Mouse (Mus musculus) heart, adult 2 months (tissue): Measurements from ENCODE around the gene Cdk18. TPM values are rescaled to one million over a fixed set of nuclear protein-coding genes. Genes with fewer than 3 reads are reported as not detected.
"Not testable (repeated sequence)": the region's sequence is repeated elsewhere in the genome, so short reads cannot be mapped to it uniquely, and the experiment has no call there.

ENCODE experiments used
- DNase-seq, 2 experiments: peaks; one replicate each; pipeline ENCODE4 v3.0.0; 2021
- H3K27ac ChIP-seq: fragments of 200-600 bp; 2 replicates; pipeline ENCODE4 v1.8.1; 2022
- H3K27me3 ChIP-seq: fragments of 200-500 bp; 2 replicates; pipeline ENCODE4 v1.6.1; 2012; ENCODE audit warnings: mild to moderate bottlenecking, low read length, inconsistent platforms, mixed read lengths; ENCODE audit not compliant: control insufficient read depth, insufficient read depth
- H3K36me3 ChIP-seq: fragments of 200-500 bp; 2 replicates; pipeline ENCODE4 v1.6.1; 2012; ENCODE audit warnings: low read length, inconsistent platforms; ENCODE audit not compliant: control insufficient read depth, insufficient read depth
- H3K4me1 ChIP-seq: fragments of 200-500 bp; 2 replicates; pipeline ENCODE4 v1.6.1; 2011; ENCODE audit warnings: low read length; ENCODE audit not compliant: control insufficient read depth, insufficient read depth
- H3K4me3 ChIP-seq: fragments of 200-600 bp; 2 replicates; pipeline ENCODE4 v1.8.1; 2022
- H3K79me2 ChIP-seq: fragments of 200-500 bp; replicated peaks from 2 replicates; pipeline ENCODE4 v1.6.1; 2012; ENCODE audit warnings: mild to moderate bottlenecking, inconsistent platforms, low read length, moderate library complexity, mixed read lengths; ENCODE audit not compliant: control insufficient read depth, insufficient read depth
- H3K9ac ChIP-seq: fragments of 200-500 bp; 2 replicates; pipeline ENCODE4 v1.6.1; 2012; ENCODE audit warnings: low read depth, mild to moderate bottlenecking, control low read depth, inconsistent platforms, low read length, mixed read lengths
- CTCF ChIP-seq: fragments of 200-600 bp; IDR thresholded peaks from 2 replicates; pipeline ENCODE4 v1.8.1; 2022; ENCODE audit warnings: antibody characterized with exemption, mild to moderate bottlenecking, moderate library complexity
- EP300 ChIP-seq: fragments of 200-500 bp; IDR thresholded peaks from 2 replicates; pipeline ENCODE4 v1.6.1; 2011; ENCODE audit warnings: low read depth, low read length, control low read depth; ENCODE audit not compliant: insufficient read depth
- POLR2A ChIP-seq: fragments of 200-500 bp; IDR thresholded peaks from 2 replicates; pipeline ENCODE4 v1.6.1; 2011; ENCODE audit warnings: mild to moderate bottlenecking, low read depth, low read length, control low read depth; ENCODE audit not compliant: insufficient read depth
- WGBS: fragments of 180-500 bp; shearing (Covaris S2); methylation state at CpG from one replicate; pipeline ENCODE4 v1.1.7; 2018; 5-methylcytosine and 5-hydroxymethylcytosine counted together
- intact Hi-C: fragments of 180-260 bp; cut with DNase I; formaldehyde crosslinking; loops from one replicate; pipeline ENCODE4 v1.15.1; 2025
- polyA plus RNA-seq: library from polyadenylated mRNA; depleted of rRNA; stranded (reverse); fragments of >200 nt; gene quantifications from 2 replicates; pipeline ENCODE4 v1.2.3, GENCODE M21; 2012
- total RNA-seq, 2 experiments: library from RNA; stranded (reverse); gene quantifications; 2 replicates each; pipeline ENCODE4 v1.2.3; 2021

Gene Cdk18
- total and polyA plus RNA-seq, 3 experiments, result 14.0 to 25.1 (median 15.8) TPM

DNA sequence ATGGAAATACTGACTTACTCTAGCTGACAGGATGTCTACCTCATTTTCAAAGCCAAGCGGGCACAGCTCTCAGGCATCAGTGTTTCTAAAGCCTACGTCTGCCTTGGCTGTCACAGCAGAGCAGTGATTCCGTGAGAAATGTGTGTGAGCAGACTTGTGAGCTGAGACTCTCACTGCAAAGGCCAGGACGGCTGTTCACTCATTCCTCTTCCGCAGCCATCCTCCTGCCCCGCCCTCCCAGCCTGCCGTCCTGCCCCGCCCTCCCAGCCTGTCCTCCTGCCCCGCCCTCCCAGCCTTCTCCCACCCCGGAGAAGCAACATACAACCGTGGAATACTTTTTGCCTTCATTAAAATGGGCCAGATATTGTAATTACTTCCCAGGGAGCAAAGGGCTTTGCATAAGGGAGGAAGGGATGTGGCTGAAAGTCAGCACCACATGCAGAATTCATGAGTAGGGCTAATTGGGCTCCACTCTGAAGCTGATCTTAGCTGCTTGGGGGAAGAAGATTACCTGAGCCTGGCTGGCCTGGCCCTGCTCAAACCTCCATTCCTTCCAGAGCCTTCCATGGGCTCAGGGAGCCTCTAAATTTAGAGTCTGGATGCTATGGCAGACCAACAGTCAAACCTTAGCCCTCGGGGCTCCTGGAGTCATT is 28.8 kb upstream of the Cdk18 start:
- Histone ChIP-seq H3K27ac (no peak overlapping the region), H3K27me3 (no peaks in the 10 kb centered on the region; the same call in 1 of the 2 replicates), H3K9ac (no peak overlapping the region), H3K4me1 (no peaks in the 10 kb centered on the region), H3K36me3 (no peaks in the 10 kb centered on the region), H3K4me3 (no peak overlapping the region), H3K79me2 (no peaks in the 10 kb centered on the region)
- TF ChIP-seq CTCF (no peak), POLR2A (no peak), EP300 (no peak)
- intact Hi-C loops, result no loop called here
- WGBS, result 9% methylated on average over 12 of the region's 12 CpGs
- no peak for DNase-seq

DNA sequence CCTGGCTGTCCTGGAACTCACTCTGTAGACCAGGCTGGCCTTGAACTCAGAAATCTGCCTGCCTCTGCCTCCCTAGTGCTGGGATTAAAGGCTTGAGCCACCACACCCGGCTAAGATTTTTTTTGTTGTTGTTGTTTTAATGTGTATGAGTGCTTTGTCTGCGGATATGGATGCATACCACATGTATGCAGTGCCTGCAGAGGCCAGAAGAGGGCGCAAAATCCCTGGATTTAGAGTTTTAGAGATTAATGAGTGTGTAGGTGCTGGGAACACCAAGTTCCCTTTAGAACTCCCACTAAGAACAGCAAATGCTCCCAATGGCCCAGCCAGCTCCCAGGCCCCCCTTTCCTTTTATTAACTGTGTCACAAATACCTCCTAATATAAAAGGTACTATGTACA is 26.4 kb upstream of the Cdk18 start:
- Histone ChIP-seq H3K4me1 (no peaks in the 10 kb centered on the region), H3K36me3 (no peaks in the 10 kb centered on the region), H3K9ac (no peak overlapping the region), H3K79me2 (no peaks in the 10 kb centered on the region), H3K27ac (no peak overlapping the region), H3K4me3 (no peak overlapping the region), H3K27me3 (no peaks in the 10 kb centered on the region; the same call in 1 of the 2 replicates)
- intact Hi-C loops, result no loop called here
- 70% methylated on average over 3 of the region's 3 CpGs for WGBS
- DNase-seq, result no peak
- no peak for TF ChIP-seq EP300
- no peak for TF ChIP-seq POLR2A
- TF ChIP-seq CTCF, result peak; percentile 65

DNA sequence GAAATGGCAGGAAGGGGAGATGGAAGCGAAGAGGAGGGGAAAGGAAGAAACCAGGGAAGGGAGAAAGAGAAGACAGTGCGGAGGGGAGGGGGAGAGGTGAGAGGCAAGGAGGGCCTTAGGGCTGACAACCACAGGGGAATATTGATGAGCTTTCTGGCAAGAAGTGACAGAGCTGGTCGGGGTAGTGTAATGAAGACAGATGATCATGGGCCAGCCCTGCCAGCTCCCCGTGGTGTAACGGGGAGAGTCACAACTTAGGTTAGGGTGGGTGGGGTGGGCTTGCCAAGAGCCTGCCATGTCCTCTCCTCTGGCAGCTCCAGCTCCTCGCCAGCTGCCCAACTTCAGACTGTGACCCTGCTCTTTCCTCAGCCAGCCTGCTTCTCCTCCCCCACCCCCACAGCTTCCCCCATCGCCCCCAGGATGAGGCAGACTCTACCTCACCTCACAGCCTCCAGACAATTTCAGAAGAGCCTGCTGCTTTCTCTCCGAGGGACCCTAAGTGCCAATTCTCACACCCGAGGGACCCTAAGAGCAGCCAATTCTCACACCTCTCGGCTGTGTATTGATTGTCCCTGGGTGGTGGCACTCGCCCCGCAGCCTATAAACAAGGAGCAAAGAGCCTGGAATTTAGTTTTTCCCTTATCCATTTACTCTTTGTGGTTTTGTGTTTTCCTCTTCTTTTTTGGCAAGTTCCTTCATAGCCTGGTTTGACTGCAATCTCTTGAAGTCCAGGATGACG is 25.5 kb upstream of the Cdk18 start:
- intact Hi-C loops, result no loop called here
- Histone ChIP-seq H3K4me3 (no peak overlapping the region), H3K27ac (no peak overlapping the region), H3K79me2 (no peaks in the 10 kb centered on the region), H3K27me3 (no peaks in the 10 kb centered on the region; the same call in 1 of the 2 replicates), H3K9ac (no peak overlapping the region), H3K4me1 (no peaks in the 10 kb centered on the region), H3K36me3 (no peaks in the 10 kb centered on the region)
- no peak for DNase-seq
- no peak for TF ChIP-seq CTCF
- TF ChIP-seq EP300, result no peak
- TF ChIP-seq POLR2A, result no peak
- 34% methylated on average over 13 of the region's 13 CpGs for WGBS

DNA sequence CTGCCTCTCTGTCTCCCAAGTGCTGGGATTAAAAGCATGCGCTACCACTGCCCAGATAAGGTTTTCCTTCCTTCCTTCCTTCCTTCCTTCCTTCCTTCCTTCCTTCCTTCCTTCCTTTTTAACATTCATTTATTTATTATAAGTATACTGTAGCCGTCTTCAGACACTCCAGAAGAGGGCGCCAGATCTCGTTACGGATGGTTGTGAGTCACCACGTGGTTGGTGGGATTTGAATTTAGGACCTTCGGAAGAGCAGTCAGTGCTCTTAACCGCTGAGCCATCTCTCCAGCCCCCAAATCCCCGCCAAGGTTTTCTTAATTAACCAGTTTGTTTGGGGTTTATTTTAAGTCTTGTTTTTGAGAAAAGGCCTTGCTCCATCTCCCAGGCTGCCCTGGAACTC is 23.1 kb upstream of the Cdk18 start:
- H3K36me3 ChIP-seq, DNase-seq, intact Hi-C loops, H3K4me1 ChIP-seq, H3K27ac ChIP-seq, H3K27me3 ChIP-seq, H3K79me2 ChIP-seq, H3K4me3 ChIP-seq, H3K9ac ChIP-seq: not testable (repeated sequence)
- peak; percentile 29 for TF ChIP-seq CTCF
- WGBS, result 37% methylated on average over 9 of the region's 9 CpGs

DNA sequence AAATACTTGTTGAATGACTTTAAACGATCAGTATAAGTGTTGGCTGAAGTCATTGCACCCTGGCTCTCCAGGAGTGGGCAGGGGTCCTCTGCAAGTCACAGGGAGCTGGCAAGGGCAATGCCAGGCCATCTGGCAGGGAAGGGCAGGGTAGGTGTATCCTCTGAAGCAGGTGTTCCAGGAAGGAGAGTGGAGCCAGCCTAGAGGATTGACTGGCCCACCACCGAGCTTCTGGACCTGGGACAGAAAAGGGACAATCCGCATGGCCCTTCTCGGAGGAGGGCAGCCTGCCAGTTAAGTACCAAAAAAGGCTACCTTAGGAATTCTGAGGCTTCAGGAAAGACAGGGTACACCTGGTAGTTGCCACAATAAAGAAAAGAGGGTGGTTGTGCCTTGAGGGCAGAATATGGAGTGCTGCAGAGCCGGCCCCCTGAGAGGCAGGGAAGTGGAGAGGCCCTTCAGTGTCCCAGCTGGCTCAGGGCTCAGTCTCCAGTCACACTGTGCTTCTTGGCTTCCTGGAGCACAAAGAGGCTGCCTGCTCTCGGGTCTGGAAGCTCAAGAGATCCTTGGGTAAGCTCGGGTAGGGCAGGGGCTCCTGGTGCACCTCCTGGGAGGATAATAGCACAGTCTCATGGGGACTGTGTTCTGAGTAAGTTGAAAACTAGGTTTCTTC is 21.9 kb upstream of the Cdk18 start:
- intact Hi-C loops, result no loop called here
- TF ChIP-seq CTCF (no peak), POLR2A (no peak), EP300 (no peak)
- H3K4me3 ChIP-seq, result no peak overlapping the region
- DNase-seq, result no peak
- no peaks in the 10 kb centered on the region for H3K36me3 ChIP-seq
- 61% methylated on average over 7 of the region's 7 CpGs for WGBS
- H3K79me2 ChIP-seq, result no peaks in the 10 kb centered on the region
- H3K27me3 ChIP-seq, result no peaks in the 10 kb centered on the region
- H3K9ac ChIP-seq, result no peak overlapping the region
- no peak overlapping the region for H3K27ac ChIP-seq
- peaks cover 1% of the 10 kb centered on the region for H3K4me1 ChIP-seq

DNA sequence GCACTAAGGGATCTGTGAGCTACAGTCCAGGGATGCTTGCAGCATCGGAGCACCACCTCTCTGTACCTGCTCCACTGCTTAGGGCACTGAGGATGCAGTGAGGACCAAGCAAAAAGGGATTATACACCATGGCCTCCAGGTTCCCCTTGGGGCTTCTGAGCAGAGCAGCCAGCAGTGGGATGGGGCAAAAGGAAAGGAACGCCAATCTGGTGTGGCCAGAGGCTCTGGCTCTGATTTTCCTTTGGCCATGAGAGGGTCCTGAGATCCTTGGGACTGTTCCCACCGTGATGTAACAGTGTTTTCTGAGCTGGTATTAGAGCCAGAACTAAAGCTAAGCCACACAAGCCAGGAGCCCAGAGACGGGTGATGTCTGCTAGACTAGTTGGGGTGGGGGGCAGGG is 20.2 kb upstream of the Cdk18 start:
- Histone ChIP-seq H3K27me3 (no peaks in the 10 kb centered on the region), H3K36me3 (no peaks in the 10 kb centered on the region), H3K27ac (no peak overlapping the region), H3K9ac (no peak overlapping the region), H3K4me3 (no peak overlapping the region), H3K4me1 (peaks cover 1% of the 10 kb centered on the region), H3K79me2 (no peaks in the 10 kb centered on the region)
- intact Hi-C loops, result loop anchor here (2.0 to 5.0 kb wide), 2 partner anchors 162 to 195 kb away; no protein-coding TSS in a partner anchor
- no peak for TF ChIP-seq EP300
- TF ChIP-seq CTCF, result no peak
- TF ChIP-seq POLR2A, result no peak
- no peak for DNase-seq
- 70% methylated on average over 4 of the region's 4 CpGs for WGBS
